In the genomic region with DNA sequence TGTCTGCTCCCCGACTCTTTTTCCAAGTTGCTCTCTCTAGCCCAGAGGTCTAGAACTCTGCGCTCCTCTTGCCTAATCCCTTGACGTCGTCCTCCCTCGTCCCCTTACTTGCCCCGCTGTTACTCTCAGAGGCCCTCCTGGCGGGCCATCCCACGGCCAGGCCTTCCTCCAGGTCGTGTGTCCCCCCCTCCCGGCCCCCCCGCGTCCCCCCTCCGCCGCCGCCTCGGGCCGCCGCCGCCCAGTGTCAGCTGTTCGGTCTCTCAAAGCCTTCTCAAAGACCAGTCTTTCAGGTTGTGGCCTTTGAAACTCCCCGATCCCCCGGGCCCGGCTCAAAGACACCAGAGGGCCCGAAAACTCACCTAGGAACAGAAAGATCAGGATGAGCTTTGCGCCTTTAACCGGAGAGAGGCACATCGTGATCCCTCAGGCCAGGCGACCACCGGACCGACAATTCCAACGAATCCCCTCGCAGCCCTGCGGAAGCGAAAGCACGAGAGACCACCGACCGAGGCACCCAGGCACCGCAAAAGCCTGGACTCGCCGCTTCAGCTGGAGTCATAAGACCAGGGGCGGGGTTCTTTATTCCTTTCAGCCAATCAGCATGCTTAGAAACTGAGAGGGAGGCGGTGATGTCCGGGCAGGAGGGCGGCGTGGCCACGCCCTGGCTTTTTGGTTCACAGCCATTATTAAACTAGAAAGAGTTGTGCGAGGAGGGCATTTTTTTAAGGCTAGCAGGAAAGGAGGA, we compare ENCODE assay signal across 8 mouse cellular contexts. TPM values are rescaled to one million over a fixed set of nuclear protein-coding genes. Genes with fewer than 3 reads are reported as not detected.
DNase-seq lines count a peak whose midpoint lies in the region; ATAC-seq and TF ChIP-seq lines count a peak whose summit lies in the region.

A gene (minus strand): TSS at position 565 of the 745 bp plus-strand sequence.

- ATAC-seq in embryonic facial prominence, embryonic 13.5 days (ENCODE audit: insufficient number of reproducible peaks, insufficient read depth, low FRiP score, low TSS enrichment, low read depth), result peak; percentile 88; the same call in 1 of the 2 replicates
- ATAC-seq in limb, embryonic 12.5 days (ENCODE audit: insufficient number of reproducible peaks, insufficient read depth, low FRiP score, low TSS enrichment, low read depth), result peak; percentile 95
- peak; percentile 99 for ATAC-seq in midbrain, embryonic 15.5 days (replicated peaks)

- peak within 1 kb of the TSS; percentile 76 for H3K9ac ChIP-seq in embryonic facial prominence, embryonic 13.5 days
- peak within 1 kb of the TSS; percentile 74 for H3K9ac ChIP-seq in limb, embryonic 12.5 days (replicated peaks)
- peak within 1 kb of the TSS; percentile 39 for H3K9ac ChIP-seq in midbrain, embryonic 15.5 days

- no peaks in the 10 kb centered on the region for H3K27me3 ChIP-seq in embryonic facial prominence, embryonic 13.5 days
- no peaks in the 10 kb centered on the region for H3K27me3 ChIP-seq in kidney, adult 2 months (replicated peaks; ENCODE audit: control insufficient read depth, insufficient read depth, low read length)
- H3K27me3 ChIP-seq in limb, embryonic 12.5 days, result no peaks in the 10 kb centered on the region
- no peaks in the 10 kb centered on the region for H3K27me3 ChIP-seq in midbrain, embryonic 15.5 days (replicated peaks)
- H3K27me3 ChIP-seq in spleen, adult 2 months (ENCODE audit: control insufficient read depth, insufficient read depth, low read length), result no peaks in the 10 kb centered on the region

- TF ChIP-seq CTCF in kidney, adult 2 months (conservative IDR thresholded peaks at IDR 0.05; ENCODE audit: insufficient read depth, insufficient read length, low read depth, low read length), result no peak
- no peak for TF ChIP-seq CTCF in spleen, adult 2 months (IDR thresholded peaks at IDR 0.05; ENCODE audit: extremely low read depth, insufficient read depth, insufficient read length, insufficient replicate concordance)

- peak within 1 kb of the TSS; percentile 58 for H3K4me2 ChIP-seq in embryonic facial prominence, embryonic 13.5 days
- peak within 1 kb of the TSS; percentile 59 for H3K4me2 ChIP-seq in limb, embryonic 12.5 days
- peak within 1 kb of the TSS; percentile 51 for H3K4me2 ChIP-seq in midbrain, embryonic 15.5 days

- H3K4me1 ChIP-seq in embryonic facial prominence, embryonic 13.5 days, result 0 out of 2 replicates have a peak, but pooled peaks cover 2% of the 10 kb centered on the region
- H3K4me1 ChIP-seq in kidney, adult 2 months (ENCODE audit: control insufficient read depth, insufficient read depth, low read length), result peaks cover 3% of the 10 kb centered on the region; the same call in 1 of the 2 replicates
- no peaks in the 10 kb centered on the region for H3K4me1 ChIP-seq in limb, embryonic 12.5 days (replicated peaks)
- H3K4me1 ChIP-seq in midbrain, embryonic 15.5 days, result peaks cover 5% of the 10 kb centered on the region
- peaks cover 4% of the 10 kb centered on the region; the same call in 1 of the 2 replicates for H3K4me1 ChIP-seq in spleen, adult 2 months (ENCODE audit: control insufficient read depth, insufficient read depth, insufficient read length)

- peak within 1 kb of the TSS; percentile 81 for H3K27ac ChIP-seq in embryonic facial prominence, embryonic 13.5 days
- H3K27ac ChIP-seq in kidney, adult 2 months (ENCODE audit: insufficient read depth, low read depth, low read length), result peak within 1 kb of the TSS; percentile 98
- peak within 1 kb of the TSS; percentile 78 for H3K27ac ChIP-seq in limb, embryonic 12.5 days
- peak within 1 kb of the TSS; percentile 63 for H3K27ac ChIP-seq in midbrain, embryonic 15.5 days
- peak within 1 kb of the TSS; percentile 84 for H3K27ac ChIP-seq in spleen, adult 2 months (ENCODE audit: insufficient read depth, low read length)

- no peaks in the 10 kb centered on the region for H3K9me3 ChIP-seq in embryonic facial prominence, embryonic 13.5 days
- no peaks in the 10 kb centered on the region for H3K9me3 ChIP-seq in limb, embryonic 12.5 days
- no peaks in the 10 kb centered on the region for H3K9me3 ChIP-seq in midbrain, embryonic 15.5 days

- peak within 1 kb of the TSS; percentile 58 for H3K4me3 ChIP-seq in embryonic facial prominence, embryonic 13.5 days
- H3K4me3 ChIP-seq in kidney, adult 2 months (ENCODE audit: insufficient read depth, low read depth, low read length), result peak within 1 kb of the TSS; percentile 99
- H3K4me3 ChIP-seq in limb, embryonic 12.5 days (replicated peaks), result peak within 1 kb of the TSS; percentile 60
- H3K4me3 ChIP-seq in midbrain, embryonic 15.5 days, result peak within 1 kb of the TSS; percentile 57
- peak within 1 kb of the TSS; percentile 96 for H3K4me3 ChIP-seq in spleen, adult 2 months (ENCODE audit: extremely low read depth, insufficient read depth, insufficient read length)

- 18% methylated on average over 47 of the region's 47 CpGs for WGBS in embryonic facial prominence, embryonic 13.5 days
- WGBS in kidney, adult 2 months, result under 1% methylated on average over 44 of the region's 47 CpGs
- WGBS in limb, embryonic 12.5 days, result 16% methylated on average over 47 of the region's 47 CpGs
- WGBS in midbrain, embryonic 15.5 days, result 18% methylated on average over 47 of the region's 47 CpGs
- WGBS in spleen, adult 2 months, result 26% methylated on average over 42 of the region's 47 CpGs

- TF ChIP-seq POLR2A in kidney, adult 2 months (IDR thresholded peaks at IDR 0.05; ENCODE audit: low read depth, low read length), result peak; percentile 54
- peak; percentile 67 for TF ChIP-seq POLR2A in spleen, adult 2 months (IDR thresholded peaks at IDR 0.05; ENCODE audit: low read depth, low read length)

- peak; percentile 81 for DNase-seq in 3134 (ENCODE audit: extremely low read depth, insufficient read length, low spot score)
- DNase-seq in adrenal gland, postnatal 36 days, result peak; percentile 72 to 82
- peak; percentile 87 to 92 for DNase-seq in heart, adult 18-20 months
- DNase-seq in kidney, adult 2 months, result peak; percentile 94
- peak; percentile 68 to 74 for DNase-seq in spleen, adult 2 months (ENCODE audit: low read depth in 1 of 2, low spot score in 2 of 2)

- H3K36me3 ChIP-seq in embryonic facial prominence, embryonic 13.5 days, result peaks cover 7% of the 10 kb centered on the region
- H3K36me3 ChIP-seq in kidney, adult 2 months (ENCODE audit: control insufficient read depth, insufficient read depth, low read length), result no peaks in the 10 kb centered on the region
- H3K36me3 ChIP-seq in limb, embryonic 12.5 days, result peaks cover 10% of the 10 kb centered on the region
- H3K36me3 ChIP-seq in midbrain, embryonic 15.5 days (replicated peaks), result no peaks in the 10 kb centered on the region
- H3K36me3 ChIP-seq in spleen, adult 2 months (ENCODE audit: control insufficient read depth, insufficient read depth, low read length), result no peaks in the 10 kb centered on the region; the same call in 1 of the 2 replicates

RNA-seq across cellular contexts. Expression of the gene that starts here (rescaled TPM):
- 100 to 1,000 TPM; 259 to 268 TPM for total RNA-seq in adrenal gland, postnatal 36 days (2021)
- polyA plus RNA-seq in embryonic facial prominence, embryonic 13.5 days (2015; fragmentation: Nextera tagmentation; extraction: Ambion mirVana), result 108 and 120 TPM in 2 replicates
- total RNA-seq in heart, adult 18-20 months (2021), result 100 to 1,000 TPM; 120 to 134 TPM
- 312 and 353 TPM in 2 replicates for polyA plus RNA-seq in kidney, adult 2 months (2012; rRNA removed)
- 82.9 and 83.6 TPM in 2 replicates for polyA plus RNA-seq in limb, embryonic 12.5 days (2016; fragmentation: Nextera tagmentation; extraction: Ambion mirVana)
- polyA plus RNA-seq in midbrain, embryonic 15.5 days (2015; fragmentation: Nextera tagmentation; extraction: Ambion mirVana), result 52.0 and 53.6 TPM in 2 replicates
- 15.5 and 17.6 TPM in 2 replicates for polyA plus RNA-seq in spleen, adult 2 months (2012; rRNA removed)

Comparison
In these comparisons a context has a peak if more than half of its experiments do, and no peak if none do; other contexts are left out.
1. Peak in every context shown above with its lines: DNase-seq, ATAC-seq, H3K4me3 ChIP-seq and H3K27ac ChIP-seq.